Mouse (Mus musculus): ENCODE data around the gene Coro1a. TPM values are rescaled to one million over a fixed set of nuclear protein-coding genes. Genes with fewer than 3 reads are reported as not detected.

Coro1a gene
- total and polyA plus RNA-seq, 3 experiments, result 203 to 349 (median 312) TPM

DNA sequence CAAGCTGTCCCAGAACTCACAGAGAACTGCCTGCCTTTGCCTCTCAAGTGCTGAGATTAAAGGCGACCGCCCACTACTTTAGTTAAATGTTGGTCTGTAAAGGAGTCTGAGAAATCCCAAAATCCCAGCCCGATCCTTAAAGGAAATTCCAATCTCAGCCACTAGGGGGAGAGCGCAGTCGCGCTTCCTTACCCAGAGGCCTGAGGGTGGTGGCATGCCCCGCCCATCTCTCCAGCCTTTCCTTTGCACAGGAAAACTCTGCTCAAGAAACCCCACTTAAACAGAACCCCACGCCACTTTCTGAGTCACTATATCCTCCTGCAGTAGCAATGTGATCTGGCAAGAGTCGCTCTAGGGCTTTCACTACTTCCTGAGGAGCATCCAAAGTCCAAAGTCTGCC, 47.3 kb upstream of the Coro1a start:
- peak; percentile 62 for DNase-seq (ENCODE audit: extremely low read depth)
- Histone ChIP-seq H3K4me3 (replicated peaks in 1 of 3; ENCODE audit: low read depth in 2 of 3, low read length in 2 of 3, poor library complexity in 1 of 3) (no peak overlapping the region), H3K4me1 (ENCODE audit: control insufficient read depth in 1 of 2, insufficient read depth in 2 of 2) (peaks cover 2 to 19% of the 10 kb centered on the region in 2 experiments; a peak in 3 of 4 replicates), H3K9ac (ENCODE audit: insufficient read depth, low read depth) (peak overlapping the region; percentile 7; the same call in 1 of the 2 replicates), H3K4me2 (ENCODE audit: insufficient read depth, low read depth, poor library complexity, severe bottlenecking) (peak overlapping the region; percentile 47), H3K9me3 (replicated peaks; ENCODE audit: low read length) (peaks cover 2% of the 10 kb centered on the region), H3K79me2 (replicated peaks; ENCODE audit: control insufficient read depth, extremely low read depth, insufficient read depth, poor library complexity, severe bottlenecking) (no peaks in the 10 kb centered on the region), H3K36me3 (replicated peaks in 1 of 2; ENCODE audit: control insufficient read depth in 1 of 2, insufficient read depth in 1 of 2, low read length in 1 of 2) (no peaks in the 10 kb centered on the region), H3K27me3 (replicated peaks) (no peaks in the 10 kb centered on the region), H3K27ac (ENCODE audit: insufficient read depth, low read depth) (no peak overlapping the region)
- dilution Hi-C loops (cut with MboI; ENCODE audit: extremely low pct_ligation_motif_present, extremely low pct_unique_long_range_greater_than_20kb, low sequenced_read_pairs), result no loop called here
- 0 out of 2 replicates have a peak, but pooled peaks have one; percentile 20 for TF ChIP-seq NELFE (IDR thresholded peaks at IDR 0.05; ENCODE audit: low read depth, low read length)
- 0 out of 2 replicates have a peak, but pooled peaks have one; percentile 53 for TF ChIP-seq MAZ (IDR thresholded peaks at IDR 0.05; ENCODE audit: low read depth, low read length)
- TF ChIP-seq ELF1 (IDR thresholded peaks at IDR 0.05; ENCODE audit: low read depth, low read length), result peak; percentile 33; the same call in 1 of the 2 replicates
- 0 out of 2 replicates have a peak, but pooled peaks have one; percentile 25 for TF ChIP-seq POLR2A (IDR thresholded peaks at IDR 0.05; ENCODE audit: low read depth, low read length)
- 0 out of 2 replicates have a peak, but pooled peaks have one; percentile 24 for TF ChIP-seq MYC (IDR thresholded peaks at IDR 0.05; ENCODE audit: low read depth, low read length)
- TF ChIP-seq ZC3H11A (IDR thresholded peaks at IDR 0.05; ENCODE audit: low read depth, low read length), result no peak
- peak; percentile 72 for TF ChIP-seq SMC3 (IDR thresholded peaks at IDR 0.05; ENCODE audit: low read depth, low read length)
- TF ChIP-seq MEF2A (IDR thresholded peaks at IDR 0.05; ENCODE audit: borderline replicate concordance, low read depth, low read length), result no peak
- TF ChIP-seq RAD21 (IDR thresholded peaks at IDR 0.05; ENCODE audit: low read depth, low read length), result peak; percentile 65
- peak; percentile 82 to 83 for TF ChIP-seq CTCF (conservative IDR thresholded peaks at IDR 0.05 in 1 of 2, IDR thresholded peaks at IDR 0.05 in 1 of 2; ENCODE audit: low read depth in 2 of 2, low read length in 2 of 2)
- in situ Hi-C loops (cut with MboI; ENCODE audit: low pct_ligation_motif_present, low pct_unique_long_range_greater_than_20kb, low sequenced_read_pairs), result no loop called here

DNA sequence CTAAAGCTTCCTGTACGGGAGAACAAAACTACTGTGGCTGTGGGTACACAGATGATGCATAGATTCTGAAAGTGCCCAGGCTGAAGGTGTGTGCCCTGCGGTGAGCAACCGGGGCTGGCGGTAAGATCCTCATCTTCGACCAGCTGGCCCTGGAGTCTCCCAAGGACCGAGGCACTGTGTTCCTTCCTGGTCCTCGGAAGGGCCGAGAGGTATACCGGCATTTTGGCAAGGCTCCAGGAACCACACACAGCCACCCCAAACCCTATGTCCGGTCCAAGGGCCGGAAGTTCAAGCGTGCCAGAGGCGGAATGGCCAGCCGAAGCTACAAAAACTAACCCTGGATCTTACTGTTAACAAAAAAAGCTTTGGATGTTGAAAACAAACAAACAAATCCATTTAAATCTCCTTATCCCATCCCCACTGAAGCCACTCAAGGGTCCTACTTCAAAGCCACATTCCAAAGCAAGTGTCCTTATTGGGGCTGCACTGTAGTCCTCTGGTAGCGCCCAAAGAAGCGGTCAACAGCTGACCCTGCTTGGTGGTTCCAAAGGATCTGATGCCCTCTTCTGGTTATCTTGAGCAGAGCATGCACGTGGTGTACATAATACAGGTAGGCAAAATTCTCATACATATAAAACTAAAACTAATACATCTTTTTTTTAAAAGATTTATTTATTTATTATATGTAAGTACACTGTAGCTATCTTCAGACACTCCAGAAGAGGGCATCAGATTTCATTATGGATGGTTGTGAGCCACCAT, 42.2 kb upstream of the Coro1a start:
- Histone ChIP-seq H3K9me3 (replicated peaks; ENCODE audit: low read length) (peaks cover 2% of the 10 kb centered on the region), H3K36me3 (replicated peaks in 1 of 2; ENCODE audit: control insufficient read depth in 1 of 2, insufficient read depth in 1 of 2, low read length in 1 of 2) (no peaks in the 10 kb centered on the region), H3K27me3 (replicated peaks) (no peaks in the 10 kb centered on the region), H3K4me1 (ENCODE audit: control insufficient read depth in 1 of 2, insufficient read depth in 2 of 2) (peaks cover 10 to 39% of the 10 kb centered on the region in 2 experiments), H3K79me2 (replicated peaks; ENCODE audit: control insufficient read depth, extremely low read depth, insufficient read depth, poor library complexity, severe bottlenecking) (no peaks in the 10 kb centered on the region), H3K9ac (ENCODE audit: insufficient read depth, low read depth) (no peak overlapping the region), H3K27ac (ENCODE audit: insufficient read depth, low read depth) (no peak overlapping the region), H3K4me2 (ENCODE audit: insufficient read depth, low read depth, poor library complexity, severe bottlenecking) (no peak overlapping the region), H3K4me3 (replicated peaks in 1 of 3; ENCODE audit: low read depth in 2 of 3, low read length in 2 of 3, poor library complexity in 1 of 3) (no peak overlapping the region)
- TF ChIP-seq SMC3 (IDR thresholded peaks at IDR 0.05; ENCODE audit: low read depth, low read length) (peak; percentile 12; the same call in 1 of the 2 replicates), MEF2A (IDR thresholded peaks at IDR 0.05; ENCODE audit: borderline replicate concordance, low read depth, low read length) (no peak), BHLHE40 (IDR thresholded peaks at IDR 0.05; ENCODE audit: low read depth, low read length) (no peak), RAD21 (IDR thresholded peaks at IDR 0.05; ENCODE audit: low read depth, low read length) (peak; percentile 25), CTCF (conservative IDR thresholded peaks at IDR 0.05 in 1 of 2, IDR thresholded peaks at IDR 0.05 in 1 of 2; ENCODE audit: low read depth in 2 of 2, low read length in 2 of 2) (peak in 1 of 2 experiments; percentile 45; a peak in 2 of 4 replicates)
- DNase-seq (ENCODE audit: extremely low read depth), result no peak
- in situ Hi-C loops (cut with MboI; ENCODE audit: low pct_ligation_motif_present, low pct_unique_long_range_greater_than_20kb, low sequenced_read_pairs) (no loop called here), dilution Hi-C loops (cut with MboI; ENCODE audit: extremely low pct_ligation_motif_present, extremely low pct_unique_long_range_greater_than_20kb, low sequenced_read_pairs) (no loop called here)
